Mouse (Mus musculus): ENCODE results near the gene Hcst.

The Hcst gene

DNA sequence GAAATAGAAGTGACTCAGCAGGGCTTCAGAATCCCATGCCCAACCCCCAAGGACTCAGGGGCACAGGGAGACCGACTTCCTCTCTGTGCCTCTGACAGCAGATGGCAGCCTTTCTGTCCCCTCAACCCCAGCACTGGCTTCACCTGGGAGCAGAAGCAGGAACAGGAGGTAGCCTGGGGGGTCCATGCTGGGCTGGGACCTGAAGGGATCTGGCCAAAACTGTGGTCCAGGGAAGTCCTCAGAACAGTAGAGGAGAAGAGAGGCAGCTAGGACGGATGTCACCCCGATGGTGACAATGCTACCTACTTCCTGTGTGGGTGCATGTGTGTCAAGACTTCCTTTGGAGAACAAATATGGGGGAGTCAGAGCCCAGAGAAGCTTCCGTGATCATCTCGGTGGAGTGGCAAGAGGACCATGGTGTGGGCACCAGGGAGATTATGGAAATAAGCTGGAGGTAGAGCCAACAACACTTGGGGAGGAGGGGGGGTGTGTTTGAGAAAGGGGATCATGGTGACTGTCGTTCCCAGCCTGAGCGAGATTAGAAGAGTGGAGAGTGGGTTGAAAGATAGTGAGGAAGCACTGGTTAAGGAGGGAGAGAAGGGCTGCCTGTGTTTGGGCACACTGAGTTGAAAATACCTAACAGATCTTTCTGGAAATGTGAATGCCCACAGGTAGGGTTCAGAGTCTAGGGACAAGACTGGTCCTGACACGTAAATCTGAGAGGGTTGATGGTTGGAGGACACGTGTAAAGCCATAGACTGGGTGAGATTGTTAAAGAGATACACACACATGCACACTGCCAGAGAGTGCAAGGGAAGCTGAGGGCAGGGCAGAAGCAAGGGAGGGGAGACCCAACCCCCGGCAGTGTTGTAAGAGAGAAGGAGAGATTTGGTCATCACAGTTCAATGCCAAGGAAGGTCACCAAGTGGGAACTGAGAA is at the start of gene Hcst:
Gene Hcst (minus strand): TSS at position 294 of the 939 bp plus-strand sequence.
- in situ Hi-C loops (cut with MboI, MseI): no loop called here

DNA sequence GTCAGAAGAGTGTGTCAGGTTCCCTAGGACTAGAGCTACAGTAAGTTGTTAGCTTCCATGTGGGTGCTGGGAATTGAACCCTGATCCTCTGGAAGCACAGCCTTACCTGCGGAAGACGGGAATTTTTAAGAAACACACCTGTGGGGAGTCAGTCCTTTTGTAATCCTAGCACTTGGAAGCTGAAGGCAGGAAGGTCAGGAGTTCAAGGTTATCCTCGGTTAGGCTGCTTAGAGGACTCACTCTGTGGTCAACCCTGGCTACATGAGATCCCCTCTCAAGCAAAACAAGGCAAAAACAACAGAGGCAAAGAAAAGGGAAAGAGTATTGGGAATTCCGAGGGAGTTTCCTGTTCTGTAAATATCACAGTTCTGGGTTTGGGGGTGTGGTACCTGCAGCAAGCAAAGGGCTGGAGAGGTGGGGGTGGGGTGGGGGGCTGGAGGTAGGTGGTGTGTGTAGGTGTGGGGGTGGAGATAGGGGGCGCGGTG is 45.2 kb upstream of the Hcst start:
- in situ Hi-C loops (cut with MboI, MseI): no loop called here

DNA sequence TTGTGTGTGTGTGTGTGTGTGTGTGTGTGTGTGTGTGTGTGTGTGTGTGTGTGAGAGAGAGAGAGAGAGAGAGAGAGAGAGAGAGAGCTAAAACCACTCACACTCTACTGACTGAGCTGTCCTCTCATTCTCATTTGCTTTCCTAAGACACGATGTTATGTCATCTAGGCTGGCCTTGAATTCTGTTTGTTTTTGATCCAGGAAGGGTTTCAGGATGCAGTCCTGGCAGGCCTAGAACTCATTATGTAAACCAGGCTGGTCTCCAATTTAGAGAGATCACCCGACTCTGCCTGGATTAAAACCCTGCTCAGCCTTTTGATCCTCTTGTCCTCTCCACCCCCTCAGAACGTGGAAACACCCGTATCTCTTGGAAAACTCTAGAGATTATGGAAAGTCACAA is 44.3 kb upstream of the Hcst start:
- in situ Hi-C loops (cut with MboI, MseI): no loop called here

DNA sequence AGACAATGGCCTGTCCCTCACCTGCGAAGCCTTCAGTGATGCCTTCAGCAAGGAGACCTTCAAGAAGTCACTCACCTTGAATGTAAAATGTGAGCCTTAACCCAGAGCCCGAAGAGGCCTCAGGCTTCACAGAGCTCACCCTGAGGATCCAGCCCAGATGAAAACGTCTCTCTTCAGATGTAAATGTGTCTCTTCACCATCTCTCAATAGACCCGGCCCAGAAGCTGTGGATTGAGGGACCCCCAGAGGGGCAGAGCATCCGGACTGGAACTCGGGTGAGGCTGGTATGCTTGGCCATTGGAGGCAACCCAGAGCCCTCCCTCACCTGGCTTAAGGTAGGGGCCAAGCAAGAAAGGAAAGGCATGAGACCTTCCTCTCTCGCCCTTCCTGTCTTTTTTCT is 43.9 kb upstream of the Hcst start:
- in situ Hi-C loops (cut with MboI, MseI): no loop called here

DNA sequence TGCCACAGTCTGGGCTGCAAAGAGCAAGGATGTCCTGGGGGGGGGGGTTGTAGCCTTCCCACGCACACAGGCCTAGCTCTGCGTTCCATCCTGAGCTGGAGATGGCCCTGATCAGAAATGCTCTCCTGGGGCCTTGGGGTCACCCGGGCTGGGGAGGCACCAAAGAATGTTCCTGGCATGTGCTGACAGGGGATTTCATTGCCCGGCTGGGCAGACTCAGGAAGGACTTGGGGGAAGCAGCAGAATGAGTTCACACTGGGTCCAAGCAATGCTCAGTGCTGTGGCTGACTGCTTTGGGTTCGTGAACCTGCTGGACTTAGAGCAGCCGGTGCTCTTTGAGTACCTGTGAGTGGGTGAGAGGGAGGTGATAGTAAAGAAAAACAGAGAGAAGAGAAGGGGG is 39.8 kb upstream of the Hcst start:
- in situ Hi-C loops (cut with MboI, MseI): no loop called here

DNA sequence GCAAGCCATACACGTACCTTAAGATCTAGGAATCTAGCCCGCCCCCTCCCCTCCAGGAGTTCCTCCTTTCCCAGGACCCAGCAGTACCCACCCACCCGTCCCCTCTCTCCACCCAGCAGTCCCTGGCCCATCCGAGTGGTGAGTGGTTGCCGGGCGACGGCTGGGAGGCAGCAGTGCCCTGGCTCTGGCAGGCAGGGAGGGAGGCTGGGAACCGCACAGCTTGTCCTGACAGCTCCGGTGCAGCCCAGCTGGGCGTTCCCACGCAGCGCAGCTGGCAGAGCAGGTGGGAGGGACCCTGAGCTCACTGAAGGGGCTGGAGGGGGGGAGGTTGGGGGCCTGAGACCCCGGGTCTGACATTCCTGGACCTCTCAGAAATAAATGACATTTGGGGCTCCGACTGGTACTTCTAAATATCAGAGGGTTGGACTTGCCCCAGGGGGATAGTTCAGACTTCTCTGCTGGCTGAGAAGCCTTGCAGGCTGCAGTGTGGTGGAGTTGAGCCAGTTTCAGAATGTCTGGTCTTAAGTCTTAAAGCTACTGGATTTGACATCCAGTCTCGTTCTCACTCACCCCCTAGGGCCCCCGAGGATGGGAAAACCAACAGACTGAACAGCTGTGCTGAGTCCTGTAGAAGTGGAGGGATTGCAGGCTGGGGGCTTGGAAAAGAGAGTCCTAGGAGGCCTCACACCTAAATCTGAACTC is 38.1 kb upstream of the Hcst start, which contains the start of the genes Kirrel2 and Nphs1:
Gene Kirrel2 (minus strand): TSS at position 62 of the 702 bp plus-strand sequence.
Gene Nphs1 (plus strand): TSS at position 687 of the 702 bp plus-strand sequence.
- in situ Hi-C loops (cut with MboI, MseI): no loop called here

DNA sequence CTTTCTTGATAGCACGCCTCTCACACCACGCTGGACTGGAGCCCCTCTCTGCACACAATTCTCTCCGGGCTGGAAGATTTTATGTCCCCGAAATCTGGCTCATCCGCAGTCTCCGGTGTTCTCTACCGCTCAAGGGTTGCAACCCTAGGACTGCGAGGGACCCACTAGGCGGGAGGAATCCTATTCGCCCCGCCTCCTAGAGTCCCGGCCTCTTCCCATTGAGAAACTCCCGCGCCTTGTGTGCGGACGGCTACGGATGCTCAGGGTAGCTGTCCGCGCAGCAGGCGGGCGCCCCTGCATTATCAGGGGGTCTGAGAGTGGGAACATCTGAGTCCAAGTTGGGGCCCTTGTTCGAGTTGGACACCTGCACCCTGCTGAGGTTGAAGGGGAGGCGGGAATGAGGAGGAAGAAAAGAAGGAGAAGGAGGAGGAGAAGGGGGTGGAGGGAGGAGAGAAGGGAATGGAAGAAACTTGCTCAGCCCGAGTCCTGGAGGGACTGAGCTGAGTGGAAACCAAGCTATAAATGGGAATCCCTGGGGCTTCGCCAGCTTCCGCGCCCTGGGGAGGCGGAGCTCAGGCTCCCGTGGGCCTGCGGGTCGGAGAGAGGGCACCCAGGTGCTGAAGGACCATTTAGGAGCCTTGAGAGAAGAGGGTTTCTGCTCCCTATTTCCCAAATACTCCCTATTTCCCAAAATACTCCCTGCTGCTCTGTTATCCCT is 37.4 kb upstream of the Hcst start:
- in situ Hi-C loops (cut with MboI, MseI): no loop called here

DNA sequence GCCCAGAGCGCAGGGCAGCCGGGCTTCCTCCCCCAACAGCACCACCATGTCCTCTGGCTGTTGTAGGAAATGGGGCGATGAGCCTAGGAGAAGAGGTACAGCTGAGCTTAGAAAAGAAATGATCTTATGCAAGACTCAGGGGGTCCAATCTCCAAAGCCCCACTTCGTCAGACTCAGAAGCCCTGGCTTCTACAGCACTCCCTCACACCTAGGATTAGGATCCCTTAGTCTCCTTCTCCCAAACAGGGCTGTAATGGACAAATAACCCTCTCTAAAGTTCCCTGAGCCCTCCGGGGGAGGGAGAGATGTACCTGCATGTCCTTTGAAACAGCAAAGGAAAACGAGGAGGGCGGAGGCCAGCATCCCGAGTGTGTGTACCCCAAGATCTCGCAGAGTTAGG is 36.8 kb upstream of the Hcst start:
- in situ Hi-C loops (cut with MboI, MseI): no loop called here

DNA sequence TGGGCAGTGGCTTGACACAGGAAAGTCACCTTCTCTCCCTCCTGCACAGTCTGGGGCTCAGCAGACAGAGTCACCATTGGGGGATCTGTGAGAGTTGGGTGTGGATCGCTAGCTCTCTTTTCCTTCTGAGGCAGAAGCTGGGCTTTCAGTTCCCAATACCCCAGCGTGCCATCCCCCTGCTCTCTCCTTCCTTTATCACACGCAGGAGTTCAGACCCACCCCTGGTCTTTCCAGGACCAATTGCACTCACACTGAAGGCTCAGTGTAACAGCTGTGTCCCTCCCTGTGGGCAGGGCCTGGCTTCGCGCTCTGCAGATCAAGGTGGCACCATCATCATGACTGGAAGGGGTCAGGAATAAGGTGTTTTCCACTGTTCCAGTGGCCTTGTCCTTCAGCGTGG is 34.6 kb upstream of the Hcst start:
- in situ Hi-C loops (cut with MboI, MseI): no loop called here

DNA sequence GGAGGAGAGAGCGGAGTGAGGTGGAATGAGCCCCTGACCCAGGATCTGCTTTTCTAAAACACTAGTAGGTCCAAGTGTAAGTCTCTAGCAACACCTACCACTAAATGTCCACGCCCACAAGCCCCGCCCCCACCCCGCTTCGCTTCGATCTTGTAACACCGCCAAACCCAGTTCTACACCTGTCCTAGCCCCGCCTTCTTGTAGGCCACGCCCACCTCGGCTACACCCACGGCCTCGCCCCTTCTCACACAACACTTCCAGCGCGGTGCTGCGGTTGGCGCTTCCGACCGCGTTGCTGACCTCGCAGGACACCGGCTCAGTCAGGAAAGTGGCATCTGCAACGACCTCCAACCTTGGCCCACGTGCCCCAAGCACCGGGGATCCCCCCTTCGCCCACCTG is 34.1 kb upstream of the Hcst start:
- in situ Hi-C loops (cut with MboI, MseI): no loop called here

DNA sequence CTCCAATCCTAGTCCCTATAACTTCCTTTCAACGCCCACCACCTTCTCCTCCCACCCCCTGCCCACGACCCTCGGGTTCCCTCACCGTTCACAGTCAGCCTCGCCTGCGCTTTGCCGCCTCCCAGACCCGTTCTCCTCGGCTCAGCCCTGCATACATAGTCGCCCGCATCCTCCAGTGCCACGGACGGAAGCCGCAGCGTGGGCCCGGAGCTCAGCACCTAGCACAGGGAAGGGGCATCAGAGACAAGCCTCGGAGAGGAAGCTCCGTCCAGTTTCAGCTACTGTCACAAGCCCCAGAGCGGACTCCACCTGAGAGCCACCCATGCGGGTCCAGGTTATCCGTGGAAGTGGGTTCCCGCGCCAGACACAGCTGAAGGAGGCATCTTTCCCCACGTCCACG is 33.7 kb upstream of the Hcst start:
- in situ Hi-C loops (cut with MboI, MseI): no loop called here

DNA sequence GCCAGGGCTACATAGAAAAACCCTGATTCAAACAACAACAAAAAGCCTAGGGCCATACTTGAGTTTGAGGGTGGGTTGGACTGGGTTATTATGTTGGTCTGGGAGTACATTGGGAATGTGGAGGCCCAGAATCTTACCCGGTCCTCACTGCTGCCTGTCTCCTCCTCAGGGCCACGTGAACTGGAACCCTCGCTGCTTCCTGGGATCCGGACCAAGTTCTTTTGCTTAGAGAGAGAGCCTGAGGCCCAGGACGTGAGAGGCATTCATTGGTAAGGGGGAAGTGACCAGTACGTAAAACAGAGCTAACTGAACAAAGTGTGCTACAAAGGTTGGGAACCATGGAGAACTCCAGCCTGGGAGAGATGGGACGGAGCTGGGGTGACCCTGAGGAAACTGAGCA is 30.6 kb upstream of the Hcst start:
- in situ Hi-C loops (cut with MboI, MseI): no loop called here

DNA sequence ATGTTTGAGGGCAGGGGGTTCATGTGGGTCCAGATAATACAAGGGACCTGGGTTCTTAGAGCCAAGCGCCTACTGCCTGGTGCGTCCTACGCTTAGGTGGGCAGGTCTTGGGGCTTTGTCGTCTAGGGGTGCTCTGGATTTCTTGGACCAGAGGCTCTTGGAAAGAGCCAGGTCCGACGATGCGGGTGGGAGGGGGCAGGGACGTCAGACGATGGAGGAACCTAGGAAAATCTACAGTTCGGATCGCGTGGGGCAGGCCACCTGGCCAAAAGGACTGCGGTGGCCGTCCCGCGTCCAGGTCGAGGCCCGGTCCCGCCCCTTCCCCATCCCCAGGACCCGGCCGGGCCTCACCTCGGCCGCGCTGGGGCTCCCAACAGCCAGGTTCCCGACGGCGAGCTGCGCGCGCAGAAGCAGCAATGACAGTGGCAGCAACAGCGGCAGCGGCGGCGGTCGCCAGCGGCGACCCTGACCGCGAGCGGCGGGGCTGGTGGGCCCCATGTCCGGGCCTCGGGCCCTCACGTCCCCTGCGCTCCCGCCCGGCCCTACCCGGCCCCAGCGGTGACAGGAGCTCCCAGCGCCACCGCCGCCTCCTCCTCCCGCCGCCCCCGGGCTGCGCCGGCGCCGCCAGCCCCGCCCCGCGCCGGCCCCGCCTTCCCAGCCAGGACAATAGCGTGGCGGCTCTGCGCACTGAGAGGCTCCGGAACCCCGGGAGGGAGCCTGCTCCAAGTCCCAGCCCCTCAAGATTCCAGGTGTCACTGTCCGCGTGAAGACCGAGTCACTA is 25.5 kb upstream of the Hcst start, which contains the start of gene Aplp1:
Gene Aplp1 (minus strand): TSS at position 565 of the 781 bp plus-strand sequence.
- in situ Hi-C loops (cut with MboI, MseI): no loop called here

DNA sequence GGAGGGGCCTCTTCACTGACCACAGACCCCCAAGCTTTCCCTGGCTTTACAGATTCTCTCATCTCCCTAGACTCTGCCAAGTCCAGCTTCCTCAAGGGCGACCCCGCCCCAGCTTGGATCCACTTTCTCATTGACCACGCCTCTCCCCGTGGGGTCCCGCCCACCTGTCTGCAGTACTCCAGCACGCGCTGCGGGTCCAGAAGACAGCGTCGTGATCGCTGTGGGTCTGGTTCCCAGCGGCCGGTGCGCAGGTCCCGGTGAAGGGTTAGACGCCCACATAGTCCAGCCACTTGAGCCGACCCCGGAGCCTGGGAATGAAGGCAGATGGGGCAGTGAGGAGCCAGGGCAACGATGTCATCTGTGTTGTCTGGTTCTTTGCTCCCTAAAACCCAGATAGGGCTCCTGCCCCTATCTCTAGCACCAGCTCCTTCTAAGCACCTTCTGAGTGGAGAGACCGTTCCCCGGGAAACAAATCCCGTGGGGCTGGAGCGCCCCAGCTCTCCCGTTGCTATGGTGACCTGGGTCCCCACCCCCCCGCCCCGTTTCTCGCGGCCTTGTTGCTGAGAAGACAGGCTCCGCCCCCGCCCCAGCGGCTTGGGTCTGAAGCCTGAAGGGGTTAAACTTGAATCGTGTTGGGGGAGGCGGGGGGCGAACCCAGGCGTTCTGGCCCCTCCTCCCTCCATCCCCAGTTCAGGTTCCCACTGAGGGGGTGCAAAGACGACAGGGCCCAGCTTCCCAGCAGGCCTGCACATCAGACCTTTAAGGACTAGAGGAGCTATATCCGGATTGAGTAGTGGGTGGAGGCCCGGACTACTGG is 24.7 kb upstream of the Hcst start:
- in situ Hi-C loops (cut with MboI, MseI): no loop called here

DNA sequence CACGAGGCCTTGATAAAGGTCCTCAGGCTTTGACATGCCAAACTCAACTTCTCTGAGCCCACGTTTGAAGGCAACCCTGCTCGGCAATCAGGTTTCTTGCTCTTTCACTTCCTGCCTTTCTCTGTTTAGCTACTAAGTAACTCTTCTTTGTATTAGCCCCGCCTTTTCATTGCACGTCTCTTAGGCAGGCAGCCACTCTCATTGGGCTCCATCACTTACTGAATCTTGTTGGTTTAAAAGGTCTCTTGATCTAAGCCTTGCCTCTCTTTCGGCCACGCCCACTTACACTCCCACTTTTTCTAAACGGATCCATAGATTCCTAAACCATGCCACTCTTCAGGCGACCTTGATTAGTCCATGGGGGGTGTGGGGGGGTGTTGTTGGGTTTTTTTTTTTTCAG is 24.0 kb upstream of the Hcst start:
- in situ Hi-C loops (cut with MboI, MseI): no loop called here

DNA sequence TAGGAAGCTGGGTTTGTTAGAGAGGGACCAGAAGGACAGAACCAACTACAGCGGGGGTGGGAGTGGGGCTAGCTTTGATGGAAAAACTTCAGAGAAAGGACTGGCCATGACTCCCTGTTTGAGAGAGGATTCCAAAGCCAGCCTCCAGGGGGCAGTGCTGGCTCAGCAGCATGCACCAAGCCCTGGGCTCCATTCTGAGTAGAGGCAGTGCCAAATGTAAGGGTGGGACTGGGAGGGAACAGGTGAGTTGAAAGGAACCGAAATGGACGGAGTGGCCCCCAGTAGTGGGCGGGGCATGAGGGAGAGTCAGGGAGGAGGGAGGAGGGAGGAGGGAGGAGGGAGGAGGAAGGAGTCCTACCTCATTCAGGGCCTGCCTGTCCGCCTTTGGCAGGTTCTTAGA is 21.0 kb upstream of the Hcst start:
- in situ Hi-C loops (cut with MboI, MseI): no loop called here

DNA sequence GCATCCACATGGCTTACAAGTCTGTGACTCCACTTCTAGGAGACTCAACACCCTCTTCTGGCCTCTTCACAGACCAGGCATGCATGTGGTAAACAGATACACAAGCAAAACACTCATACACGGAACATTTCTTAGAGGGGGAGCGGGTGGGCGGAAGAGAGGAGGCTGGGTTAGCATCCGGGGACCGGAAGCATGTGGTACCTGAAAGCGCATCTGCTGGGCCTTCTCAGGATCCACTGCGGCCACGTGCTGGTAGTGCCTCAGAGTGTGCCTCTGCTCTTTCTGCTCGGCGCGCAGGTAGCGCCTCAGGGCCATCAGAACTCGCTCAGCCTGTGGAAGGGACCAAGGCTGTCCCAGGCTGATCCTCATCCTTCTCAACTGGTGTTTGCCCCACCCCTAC is 20.1 kb upstream of the Hcst start:
- in situ Hi-C loops (cut with MboI, MseI): loop anchor here (5.0 kb wide), 1 partner anchor 67 kb away; no protein-coding TSS in a partner anchor

DNA sequence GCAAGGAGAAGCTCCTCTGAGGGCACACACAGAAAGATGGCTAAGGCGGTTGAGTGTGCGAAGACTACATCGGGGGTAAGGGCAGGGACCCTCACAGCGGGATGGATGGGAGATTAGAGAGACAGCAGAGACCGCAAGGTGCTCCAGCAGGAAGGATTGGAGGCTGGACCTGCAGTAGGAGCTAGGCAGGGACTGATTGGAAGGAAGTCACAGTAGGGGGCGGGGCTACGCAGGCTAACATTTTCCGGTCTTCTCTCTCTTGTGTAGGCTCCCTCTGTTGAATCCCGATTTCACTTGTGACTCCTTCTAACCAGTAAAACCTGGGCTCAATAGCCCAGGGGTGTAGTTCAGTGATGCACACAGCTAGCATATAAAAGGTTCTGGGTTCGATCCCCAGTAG is 17.2 kb upstream of the Hcst start:
- in situ Hi-C loops (cut with MboI, MseI): loop anchor here (5.0 kb wide), 1 partner anchor 65 kb away; no protein-coding TSS in a partner anchor

DNA sequence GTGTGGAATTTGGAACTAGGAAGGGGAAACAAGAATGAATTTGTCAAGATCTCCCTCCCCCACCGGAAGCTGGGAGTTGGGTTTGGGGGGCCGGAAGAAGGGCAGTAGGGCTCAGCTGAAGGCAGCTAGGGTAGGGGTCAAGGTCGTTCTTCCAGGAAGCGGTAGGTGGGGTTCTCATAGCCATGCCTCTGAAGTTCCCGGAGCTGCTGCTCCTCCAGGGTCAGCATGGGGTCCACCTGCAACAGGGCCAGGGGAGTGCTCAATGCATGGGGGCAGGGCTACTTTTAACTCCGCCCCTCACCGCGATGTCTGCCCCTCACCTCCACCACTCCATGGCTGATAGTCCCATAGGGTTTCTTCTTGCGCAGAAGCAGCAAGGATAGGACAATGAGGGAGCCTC is 15.5 kb upstream of the Hcst start:
- in situ Hi-C loops (cut with MboI, MseI): loop anchor here (5.0 kb wide), 1 partner anchor 63 kb away; no protein-coding TSS in a partner anchor

DNA sequence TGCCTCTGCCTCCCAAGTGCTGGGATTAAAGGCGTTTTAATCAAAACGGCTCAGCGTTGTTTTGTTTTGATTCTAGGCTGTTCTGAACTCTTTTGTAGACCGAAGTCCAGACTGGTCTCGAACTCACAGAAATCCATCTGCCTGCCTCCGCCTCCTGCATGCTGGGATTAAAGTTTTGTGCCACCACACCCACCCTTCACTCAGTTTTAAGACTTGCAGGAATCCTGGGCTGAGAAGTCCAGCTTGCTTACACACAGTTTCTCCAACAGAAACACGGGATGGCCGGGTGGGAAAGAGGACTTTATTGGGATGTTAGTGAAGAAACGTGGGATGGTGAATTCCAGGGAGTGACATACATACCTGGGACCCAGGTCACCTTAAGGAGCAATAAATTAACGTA is 15.0 kb upstream of the Hcst start:
- in situ Hi-C loops (cut with MboI, MseI): loop anchor here (5.0 kb wide), 1 partner anchor 62 kb away; no protein-coding TSS in a partner anchor
